Mouse (Mus musculus) adrenal gland, adult 8-10 months (tissue): ENCODE results near the gene Vmn1r178. TPM values are rescaled to one million over a fixed set of nuclear protein-coding genes. Genes with fewer than 3 reads are reported as not detected.
"Not testable (repeated sequence)": the region's sequence is repeated elsewhere in the genome, so short reads cannot be mapped to it uniquely, and the experiment has no call there.

Experiments
- DNase-seq: peaks from one replicate; pipeline ENCODE4 v3.0.0; 2022
- total RNA-seq, 4 experiments: library from RNA; stranded (reverse); gene quantifications; 2 replicates each; pipeline ENCODE4 v1.2.4; 2022

Vmn1r178 gene
- total RNA-seq: not detected

DNA sequence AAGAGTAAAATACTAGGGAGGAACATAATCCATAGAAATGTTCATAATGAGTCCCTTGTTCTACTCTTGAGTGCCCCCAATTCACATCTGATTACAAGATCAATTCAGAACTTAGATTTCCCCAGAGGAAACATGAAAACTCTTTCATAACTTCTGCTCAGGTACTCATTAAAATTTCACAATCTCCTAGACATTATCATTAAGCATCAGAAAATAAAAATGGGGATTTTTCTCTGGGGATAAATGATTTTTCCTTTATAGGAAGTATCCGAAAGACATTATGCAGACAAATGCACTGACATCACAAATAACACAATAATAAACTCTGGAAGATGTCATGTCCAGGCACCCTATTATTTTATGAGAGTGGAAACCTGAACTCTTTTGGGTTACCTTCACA, at the start of gene Vmn1r178:
Gene Vmn1r178 (plus strand): TSS at position 301 of the 400 bp plus-strand sequence.
- no peak for DNase-seq

DNA sequence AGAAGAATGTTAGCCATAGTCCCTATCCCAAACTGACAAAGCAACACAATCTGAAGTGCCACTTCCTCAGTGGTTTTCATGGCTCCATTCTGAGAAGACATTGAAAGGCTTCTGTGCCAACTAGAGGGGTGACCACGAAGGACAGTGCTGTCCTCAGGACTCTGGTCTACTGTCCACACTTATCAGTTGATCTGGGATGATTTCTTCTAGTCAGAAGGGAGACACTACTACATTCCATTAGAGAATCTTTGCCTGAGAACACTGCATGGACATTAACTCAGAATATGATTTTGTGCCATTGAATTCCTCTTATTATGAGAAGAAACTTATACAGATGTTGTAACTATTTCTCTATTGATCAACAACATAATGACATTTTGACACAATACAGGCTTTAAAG, 25.5 kb upstream of the Vmn1r178 start, which contains the start of gene Vmn1r177:
Gene Vmn1r177 (minus strand): TSS at position 101 of the 400 bp plus-strand sequence.
- not testable (repeated sequence) for DNase-seq

DNA sequence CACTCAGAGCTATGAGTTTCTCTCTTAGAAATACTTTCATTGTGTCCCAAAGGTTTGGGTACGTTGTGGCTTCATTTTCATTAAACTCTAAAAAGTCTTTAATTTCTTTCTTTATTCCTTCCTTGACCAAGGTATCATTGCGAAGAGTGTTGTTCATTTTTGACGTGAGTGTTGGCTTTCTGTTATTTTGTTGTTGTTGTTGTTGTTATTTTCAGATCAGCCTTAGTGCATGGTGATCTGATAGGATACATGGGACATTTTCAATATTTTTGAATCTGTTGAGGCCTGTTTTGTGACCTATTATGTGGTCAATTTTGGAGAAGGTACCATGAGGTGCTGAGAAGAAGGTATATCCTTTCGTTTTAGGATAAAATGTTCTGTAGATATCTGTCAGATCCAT, 14.9 kb upstream of the Vmn1r178 start:
- not testable (repeated sequence) for DNase-seq

DNA sequence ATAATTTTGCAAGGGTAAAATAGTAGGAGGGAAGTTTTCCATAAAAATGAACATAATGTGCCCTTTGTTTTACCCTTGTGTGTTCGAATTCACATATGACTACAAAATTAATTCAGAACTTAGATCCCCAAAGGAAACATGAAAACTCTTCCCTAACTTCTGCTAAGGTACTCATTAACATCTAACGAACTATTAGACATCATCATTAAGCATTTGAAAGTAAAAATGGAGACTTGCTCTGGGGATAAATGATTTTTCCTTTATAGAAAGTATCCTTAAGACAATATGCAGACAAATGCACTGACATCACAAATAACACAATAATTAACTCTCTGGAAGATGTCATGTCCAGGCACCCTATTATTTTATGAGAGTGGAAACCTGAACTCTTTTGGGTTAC, 34.9 kb downstream of the Vmn1r178 start, which contains the start of gene Vmn1r179:
Gene Vmn1r179 (plus strand): TSS at position 301 of the 400 bp plus-strand sequence.
- DNase-seq: no peak

Other genes with a start within 250 kb of the Vmn1r178 start
- not detected for gene Vmn1r172, start 233.7 kb upstream of the Vmn1r178 start, total RNA-seq
- not detected for gene Vmn1r173, start 191.3 kb upstream of the Vmn1r178 start, total RNA-seq
- not detected for gene Vmn1r174, start 139.7 kb upstream of the Vmn1r178 start, total RNA-seq
- gene Vmn1r175, start 81.4 kb upstream of the Vmn1r178 start, total RNA-seq: not detected
- gene Vmn1r176, start 54.6 kb upstream of the Vmn1r178 start, total RNA-seq: not detected
- gene Vmn1r177, start 25.6 kb upstream of the Vmn1r178 start, total RNA-seq: not detected
- gene Vmn1r179, start 35.0 kb downstream of the Vmn1r178 start, total RNA-seq: not detected
- not detected for gene Vmn1r180, start 58.6 kb downstream of the Vmn1r178 start, total RNA-seq
- not detected for gene Vmn1r181, start 82.6 kb downstream of the Vmn1r178 start, total RNA-seq
- not detected for gene V1rd19, start 109.7 kb downstream of the Vmn1r178 start, total RNA-seq
- gene Vmn1r183, start 161.2 kb downstream of the Vmn1r178 start, total RNA-seq: not detected
- gene Zfp180, start 189.9 kb downstream of the Vmn1r178 start, total RNA-seq: 10 to 100 TPM; 24.2 to 32.3 (median 27.1) TPM
- 1 to 10 TPM; 3.7 to 8.3 (median 5.1) TPM for gene Zfp112, start 220.3 kb downstream of the Vmn1r178 start, total RNA-seq
- gene Zfp235, start 242.2 kb downstream of the Vmn1r178 start, total RNA-seq: 10 to 100 TPM in 3 of 4 experiments, 1 to 10 TPM in 1; 7.8 to 13.9 (median 11.4) TPM